Mouse (Mus musculus) G1E (cell line): Measurements from ENCODE around the gene Adgrb2. TPM values are rescaled to one million over a fixed set of nuclear protein-coding genes. Genes with fewer than 3 reads are reported as not detected.

Experiments
- ATAC-seq: 2 replicates; pipeline ENCODE4 v1.8.0; 2016; ENCODE audit warnings: mild to moderate bottlenecking; ENCODE audit not compliant: insufficient number of reproducible peaks, poor library complexity, low FRiP score, severe bottlenecking; ENCODE audit errors: extremely low read depth
- DNase-seq: peaks from one replicate; pipeline ENCODE4 v3.0.0; 2012; ENCODE audit warnings: low spot score
- H3K27me3 ChIP-seq: 2 replicates; pipeline ENCODE4 v1.6.1; 2012; ENCODE audit warnings: mild to moderate bottlenecking, low read length, inconsistent platforms; ENCODE audit not compliant: insufficient read depth
- H3K36me3 ChIP-seq: replicated peaks from 2 replicates; pipeline ENCODE3; 2012; ENCODE audit warnings: mild to moderate bottlenecking, inconsistent platforms
- H3K4me1 ChIP-seq: 2 replicates; pipeline ENCODE4 v1.6.1; 2012; ENCODE audit warnings: low read depth, low read length, inconsistent platforms, mixed read lengths; ENCODE audit not compliant: insufficient read depth
- H3K4me3 ChIP-seq: 2 replicates; pipeline ENCODE4 v1.5.1; 2012; ENCODE audit warnings: low read depth, mild to moderate bottlenecking, inconsistent platforms, low read length, moderate library complexity, mixed read lengths
- H3K9me3 ChIP-seq: replicated peaks from 2 replicates; pipeline ENCODE4 v1.6.1; 2012; ENCODE audit warnings: inconsistent platforms
- CTCF ChIP-seq: IDR thresholded peaks from 2 replicates; pipeline ENCODE4 v1.5.1; 2012; ENCODE audit warnings: low read depth, low read length, inconsistent platforms, mixed read lengths
- GATA1 ChIP-seq: IDR thresholded peaks from 2 replicates; pipeline ENCODE4 v1.6.1; 2012; ENCODE audit warnings: borderline replicate concordance, low read length, inconsistent platforms, mixed read lengths
- GATA2 ChIP-seq: IDR thresholded peaks from 2 replicates; pipeline ENCODE4 v1.6.1; 2012; ENCODE audit warnings: low read depth, low read length, inconsistent platforms, borderline replicate concordance
- POLR2AphosphoS5 ChIP-seq: IDR thresholded peaks from 2 replicates; pipeline ENCODE4 v1.6.1; 2012; ENCODE audit warnings: low read depth, low read length, inconsistent platforms; ENCODE audit not compliant: insufficient replicate concordance
- TAL1 ChIP-seq: conservative IDR thresholded peaks from 2 replicates; pipeline ENCODE4 v1.6.1; 2012; ENCODE audit warnings: low read depth, low read length, inconsistent platforms, mixed read lengths
- polyA plus RNA-seq: library from polyadenylated mRNA; stranded (reverse); fragments of >175 nt; gene quantifications from 2 replicates; pipeline ENCODE4 v1.2.3, GENCODE M21; 2012
- total RNA-seq, 2 experiments: library from RNA; stranded (forward) in 1 of 2; stranded (reverse) in 1 of 2; fragments of 200-1000 nt in 1 of 2; fragments of >200 nt in 1 of 2; fragmentation: Nextera tagmentation in 1 of 2; gene quantifications; 2 replicates each; pipeline ENCODE4 v1.2.3; 2014 to 2017

Gene Adgrb2
- total and polyA plus RNA-seq, 3 experiments = 0.71 TPM; not detected in 2

GRCm38 (mm10) chr4:129977256-129977655 lies 7.4 kb upstream of the Adgrb2 start:
- Histone ChIP-seq H3K4me1 (no peaks in the 10 kb centered on the region), H3K9me3 (no peaks in the 10 kb centered on the region), H3K36me3 (no peaks in the 10 kb centered on the region), H3K27me3 (peaks cover 24% of the 10 kb centered on the region), H3K4me3 (no peak overlapping the region)
- DNase-seq (no peak), ATAC-seq (no peak)
- TF ChIP-seq TAL1 = no peak
- TF ChIP-seq POLR2AphosphoS5 = no peak
- TF ChIP-seq GATA2 = no peak
- TF ChIP-seq CTCF = no peak
- TF ChIP-seq GATA1 = no peak

GRCm38 (mm10) chr4:129978227-129978626 lies 6.4 kb upstream of the Adgrb2 start:
- DNase-seq (no peak), ATAC-seq (no peak)
- TF ChIP-seq CTCF (no peak), GATA1 (no peak), GATA2 (no peak), TAL1 (no peak), POLR2AphosphoS5 (no peak)
- H3K9me3 ChIP-seq = no peaks in the 10 kb centered on the region
- no peaks in the 10 kb centered on the region for H3K4me1 ChIP-seq
- no peak overlapping the region for H3K4me3 ChIP-seq
- H3K36me3 ChIP-seq = no peaks in the 10 kb centered on the region
- H3K27me3 ChIP-seq = peaks cover 19% of the 10 kb centered on the region

GRCm38 (mm10) chr4:129978930-129979329 lies 5.7 kb upstream of the Adgrb2 start:
- Histone ChIP-seq H3K4me1 (no peaks in the 10 kb centered on the region), H3K27me3 (peaks cover 20% of the 10 kb centered on the region), H3K4me3 (no peak overlapping the region), H3K9me3 (no peaks in the 10 kb centered on the region), H3K36me3 (no peaks in the 10 kb centered on the region)
- DNase-seq (no peak), ATAC-seq (no peak)
- no peak for TF ChIP-seq GATA2
- no peak for TF ChIP-seq TAL1
- no peak for TF ChIP-seq GATA1
- TF ChIP-seq POLR2AphosphoS5 = no peak
- TF ChIP-seq CTCF = no peak

- Histone ChIP-seq H3K27me3 (peaks cover 31% of the 10 kb centered on the region), H3K4me3 (no peak overlapping the region), H3K36me3 (no peaks in the 10 kb centered on the region), H3K9me3 (peaks cover 17% of the 10 kb centered on the region), H3K4me1 (no peaks in the 10 kb centered on the region)
- ATAC-seq (no peak), DNase-seq (no peak)
- TF ChIP-seq GATA2 = no peak
- no peak for TF ChIP-seq TAL1
- no peak for TF ChIP-seq GATA1
- no peak for TF ChIP-seq CTCF
- no peak for TF ChIP-seq POLR2AphosphoS5
These were observed 3.0 kb upstream of the Adgrb2 start for GRCm38 (mm10) chr4:129981657-129982056.

- H3K36me3 ChIP-seq = no peaks in the 10 kb centered on the region
- DNase-seq (no peak), ATAC-seq (no peak)
- no peak overlapping the region for H3K4me3 ChIP-seq
- no peak for TF ChIP-seq CTCF
- no peak for TF ChIP-seq TAL1
- TF ChIP-seq POLR2AphosphoS5 = no peak
- TF ChIP-seq GATA1 = no peak
- no peak for TF ChIP-seq GATA2
- peaks cover 41% of the 10 kb centered on the region for H3K27me3 ChIP-seq
- H3K9me3 ChIP-seq = peaks cover 17% of the 10 kb centered on the region
- H3K4me1 ChIP-seq = no peaks in the 10 kb centered on the region
These were observed 1.6 kb upstream of the Adgrb2 start for GRCm38 (mm10) chr4:129983046-129983445.

GRCm38 (mm10) chr4:129983764-129984420 lies 778 bp upstream of the Adgrb2 start:
- H3K36me3 ChIP-seq = no peaks in the 10 kb centered on the region
- TF ChIP-seq GATA2 (no peak), TAL1 (no peak), POLR2AphosphoS5 (no peak), GATA1 (no peak), CTCF (no peak)
- no peak for DNase-seq
- H3K4me1 ChIP-seq = no peaks in the 10 kb centered on the region
- no peak overlapping the region for H3K4me3 ChIP-seq
- H3K9me3 ChIP-seq = peaks cover 17% of the 10 kb centered on the region
- no peak for ATAC-seq
- H3K27me3 ChIP-seq = peaks cover 48% of the 10 kb centered on the region
